Mouse (Mus musculus) bone marrow macrophage, adult 2 months (primary cell): ENCODE data around the gene Urah.

ENCODE experiments used
- CTCF ChIP-seq: IDR thresholded peaks from 2 replicates; pipeline ENCODE4 v1.5.1; 2012; ENCODE audit warnings: low read depth, mild to moderate bottlenecking, low read length, moderate library complexity
- POLR2A ChIP-seq: IDR thresholded peaks from 2 replicates; pipeline ENCODE4 v1.6.1; 2012; ENCODE audit warnings: mild to moderate bottlenecking, low read depth, low read length, borderline replicate concordance

DNA sequence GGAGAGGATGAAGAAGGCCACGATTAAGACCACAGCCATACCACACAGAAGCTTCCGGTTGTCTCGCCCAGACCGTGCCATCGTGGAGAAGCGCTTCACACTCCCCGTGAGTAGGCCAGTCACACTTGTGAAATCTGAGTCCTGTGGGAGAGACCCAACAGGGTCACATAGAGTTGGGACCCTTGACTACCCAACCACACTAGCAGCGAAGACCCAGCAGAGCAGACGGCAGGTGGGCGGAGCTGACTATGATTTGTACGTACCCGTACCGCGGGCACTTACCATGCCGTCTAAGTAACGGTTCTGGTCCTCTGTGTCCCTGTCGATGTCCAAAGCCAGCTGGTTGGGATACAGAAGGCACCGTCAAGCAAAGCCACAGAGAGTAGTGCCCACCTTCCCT, 19.7 kb downstream of the Urah start:
- no peak for TF ChIP-seq CTCF
- no peak for TF ChIP-seq POLR2A
